Mouse (Mus musculus): ENCODE results near the gene Arhgdia.

DNA sequence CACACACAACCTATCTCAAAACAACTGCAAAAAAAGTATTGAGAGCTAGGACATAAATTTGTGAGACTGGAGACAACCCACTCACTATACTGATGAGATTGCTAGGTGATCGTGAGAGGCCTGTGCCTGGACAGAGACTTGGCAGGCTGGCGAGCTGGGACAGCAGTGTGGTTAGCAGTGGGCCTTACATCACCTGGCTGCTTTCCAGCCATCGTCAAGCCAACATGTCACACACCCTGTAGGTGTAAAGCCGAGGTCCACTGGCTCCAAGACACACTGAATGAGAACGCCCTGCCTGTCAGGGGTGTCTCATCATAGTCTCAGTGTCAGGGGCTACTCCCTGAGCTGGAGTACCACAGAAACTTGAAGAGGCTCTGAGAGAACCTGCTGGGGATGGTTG, 28.7 kb downstream of the Arhgdia start:
- TF ChIP-seq CTCF (IDR thresholded peaks at IDR 0.05; ENCODE audit: low read depth, low read length) (no peak), POLR2A (IDR thresholded peaks at IDR 0.05; ENCODE audit: extremely low read depth, insufficient read depth, low read length) (no peak)
